Mouse (Mus musculus) R1 (cell line): ENCODE data around the gene Olfr1371.
"Not testable (repeated sequence)": the region's sequence is repeated elsewhere in the genome, so short reads cannot be mapped to it uniquely, and the experiment has no call there.

Experiments used
- DNase-seq: peaks from one replicate; pipeline ENCODE4 v3.0.0-alpha.2; 2018; ENCODE audit warnings: low read depth, low spot score

The Olfr1371 gene

DNA sequence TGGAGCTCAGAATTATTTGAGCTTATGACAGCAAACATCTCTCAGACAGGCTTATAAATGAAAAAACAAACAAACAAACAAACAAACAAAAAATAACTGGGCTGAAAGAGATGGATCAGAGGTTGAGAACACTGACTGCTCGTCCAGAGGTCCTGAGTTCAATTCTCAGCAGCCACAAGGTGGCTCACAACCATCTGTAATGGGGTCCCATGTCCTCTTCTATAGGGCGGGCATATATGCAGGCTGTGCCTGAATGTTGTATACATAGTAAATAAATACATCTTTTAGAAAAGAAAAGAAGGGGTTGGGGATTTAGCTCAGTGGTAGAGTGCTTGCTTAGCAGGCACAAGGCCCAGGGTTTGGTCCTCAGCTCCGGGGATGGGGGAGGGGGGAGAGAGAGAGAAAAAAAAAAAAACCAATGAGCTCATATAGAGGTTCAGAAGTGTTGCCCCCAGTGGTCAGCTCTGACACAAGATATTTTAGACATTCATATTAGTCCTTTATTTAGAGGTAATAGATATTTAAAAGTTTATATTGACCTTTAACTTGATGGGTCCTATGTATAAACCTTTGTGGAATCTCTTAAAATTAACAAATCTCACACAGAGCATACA is 12.3 kb upstream of the Olfr1371 start:
- DNase-seq: no peak

DNA sequence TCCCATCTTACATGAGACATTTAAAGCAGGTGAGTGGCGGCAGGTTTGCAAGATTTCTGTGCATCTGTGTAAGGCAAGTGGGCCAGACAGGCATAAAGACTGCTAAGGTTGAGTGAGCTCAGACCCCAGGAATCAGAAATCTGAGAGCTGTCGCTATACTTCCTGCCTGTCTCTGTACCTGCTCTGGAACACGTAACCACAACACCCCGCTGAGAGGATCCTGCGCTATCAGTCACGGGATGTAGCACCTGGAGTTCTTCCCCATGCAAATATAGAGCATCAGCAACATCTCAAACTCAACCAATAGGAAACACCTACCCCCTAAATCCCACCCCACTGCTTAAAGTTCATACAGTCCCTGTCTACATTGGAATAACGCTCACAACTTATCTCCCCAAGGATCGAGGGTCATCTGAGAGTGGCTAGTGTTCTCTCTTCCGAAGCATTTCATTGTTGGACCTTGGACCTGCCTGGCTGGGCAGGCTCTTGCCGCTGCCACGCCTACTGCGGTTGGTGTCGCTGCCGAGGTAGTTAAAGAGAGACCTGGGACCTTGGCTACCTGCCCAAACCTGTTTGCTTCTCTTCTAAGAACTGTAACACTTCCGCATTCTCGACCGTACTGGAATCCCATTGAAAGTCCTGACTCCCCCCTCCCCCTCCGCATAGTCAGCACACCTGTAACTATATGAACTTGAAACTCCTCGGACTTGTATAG is 10.3 kb upstream of the Olfr1371 start:
- DNase-seq: peak; percentile 87

DNA sequence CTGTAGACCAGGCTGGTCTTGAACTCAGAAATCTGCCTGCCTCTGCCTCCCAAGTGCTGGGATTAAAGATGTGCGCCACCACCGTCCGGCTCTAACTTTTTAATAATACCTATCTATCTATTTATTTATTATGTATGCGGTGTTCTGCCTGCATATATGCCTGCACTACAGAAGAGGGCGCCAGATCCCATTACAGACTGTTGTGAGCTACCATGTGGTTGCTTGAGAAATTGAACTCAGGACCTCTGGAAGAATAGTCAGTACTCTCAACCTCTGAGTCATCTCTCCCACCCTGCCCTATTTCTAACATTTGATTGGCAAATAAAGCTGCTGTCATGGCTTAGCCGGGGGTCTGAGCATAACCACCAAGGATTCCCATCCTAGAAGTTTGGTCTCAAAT is 9.1 kb upstream of the Olfr1371 start:
- peak; percentile 71 for DNase-seq

DNA sequence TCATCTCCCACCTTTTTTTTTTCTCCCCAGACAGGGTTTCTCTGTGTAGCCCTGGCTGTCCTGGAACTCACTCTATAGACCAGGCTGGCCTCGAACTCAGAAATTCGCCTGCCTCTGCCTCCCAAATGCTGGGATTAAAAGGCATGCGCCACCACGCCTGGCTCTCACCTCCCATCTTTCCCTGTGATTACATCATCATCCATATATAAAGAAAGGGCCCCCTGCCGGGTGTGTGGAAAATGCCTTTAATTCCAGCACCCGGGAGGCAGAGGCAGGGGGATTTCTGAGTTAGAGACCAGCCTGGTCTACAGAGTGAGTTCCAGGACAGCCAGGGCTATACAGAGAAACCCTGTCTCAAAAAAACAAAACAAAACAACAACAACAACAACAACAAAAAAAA is 8.1 kb upstream of the Olfr1371 start:
- DNase-seq: peak; percentile 71

- peak; percentile 85 for DNase-seq
Observed at GRCm38 (mm10) chr11:52220282-52220681, 6.5 kb upstream of the Olfr1371 start.

GRCm38 (mm10) chr11:52196496-52197023 is 17.2 kb downstream of the Olfr1371 start:
- not testable (repeated sequence) for DNase-seq

DNA sequence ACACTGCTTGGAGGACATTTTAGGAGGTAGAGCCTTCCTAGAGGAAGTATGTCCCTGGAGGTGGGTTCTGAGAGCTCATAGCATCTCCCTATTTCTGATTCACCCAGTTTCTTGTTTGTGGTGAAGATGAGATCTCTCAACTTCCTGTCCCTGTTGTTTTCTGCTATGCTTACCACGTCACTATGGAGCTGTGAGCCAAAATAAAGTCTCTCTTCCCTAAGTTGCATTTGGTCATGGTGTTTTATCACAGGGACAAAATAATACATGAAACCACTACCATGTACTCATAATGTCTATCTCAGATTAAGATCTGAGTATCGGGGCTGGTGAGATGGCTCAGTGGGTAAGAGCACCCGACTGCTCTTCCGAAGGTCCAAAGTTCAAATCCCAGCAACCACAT is 33.1 kb downstream of the Olfr1371 start:
- not testable (repeated sequence) for DNase-seq

DNA sequence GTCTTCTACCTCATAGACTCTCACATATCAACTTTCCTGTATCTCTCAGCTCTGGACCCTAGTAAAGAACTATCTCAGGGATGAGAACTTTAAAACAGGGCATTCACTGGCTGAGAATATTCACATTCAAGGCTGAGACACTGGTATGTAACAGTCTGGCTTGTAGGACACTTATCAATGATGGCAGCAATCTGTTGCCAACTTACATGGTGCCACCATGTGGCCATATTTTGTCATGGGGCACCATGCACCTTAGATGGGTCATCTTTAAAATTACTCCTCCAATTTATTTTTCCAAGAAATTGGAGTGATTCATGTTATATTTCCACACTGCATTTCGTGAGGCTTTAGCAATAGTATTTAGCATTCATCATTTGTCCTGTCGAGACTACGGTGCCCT is 33.9 kb downstream of the Olfr1371 start:
- DNase-seq: not testable (repeated sequence)

- no peak for DNase-seq
Observed at GRCm38 (mm10) chr11:52168461-52168860, 45.3 kb downstream of the Olfr1371 start.

DNA sequence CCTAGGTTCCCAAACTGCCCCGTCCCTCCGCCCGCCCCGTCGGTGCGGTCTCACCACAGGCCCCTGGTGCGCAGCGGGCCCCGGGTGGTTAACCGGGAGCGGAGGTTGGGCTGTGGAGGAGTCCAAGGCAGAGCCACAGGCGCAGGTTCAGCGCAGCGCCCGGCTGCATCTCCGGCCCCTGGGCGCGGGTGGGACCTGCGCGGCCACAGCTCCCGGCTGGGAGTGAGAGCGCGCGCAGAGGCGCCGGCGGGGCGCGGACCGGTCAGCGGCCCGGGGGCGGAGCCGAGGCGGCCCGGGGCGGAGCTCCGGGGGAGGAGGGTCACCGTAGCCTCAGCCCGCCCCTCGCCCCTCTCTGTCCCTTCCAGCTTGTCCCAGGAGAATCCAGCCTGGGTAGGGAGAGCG is 45.9 kb downstream of the Olfr1371 start:
- DNase-seq: peak; percentile 17

- DNase-seq: peak; percentile 57
Observed at GRCm38 (mm10) chr11:52167126-52167525, 46.7 kb downstream of the Olfr1371 start.

DNA sequence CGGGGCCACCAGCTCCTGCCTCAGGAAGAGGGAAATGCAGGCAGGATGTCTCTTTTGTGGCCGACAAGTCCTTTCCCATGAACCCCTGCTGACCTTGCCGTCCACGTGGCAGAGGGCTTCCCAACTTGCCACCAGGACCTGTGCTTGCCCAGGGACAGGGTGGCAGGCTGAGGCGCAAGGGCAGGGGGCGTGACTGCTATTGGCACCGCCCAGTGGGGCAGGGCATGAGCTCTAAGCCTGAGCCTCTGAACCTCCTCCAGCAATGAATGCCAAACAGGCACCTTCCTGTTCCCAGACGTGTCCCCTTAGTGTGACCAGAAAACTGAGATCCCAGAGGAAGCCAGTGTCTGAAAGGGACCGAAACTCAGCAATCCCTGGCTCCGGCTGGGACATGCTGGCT is 49.9 kb downstream of the Olfr1371 start:
- no peak for DNase-seq
